Mouse (Mus musculus): ENCODE measurements at regions not wholly inside any gene's neighbourhood (a gene's known extent, or its start where the extent isn't known, plus 50 kb on each side); places are given as distances from the start of the nearest gene placed in this dataset.

DNA sequence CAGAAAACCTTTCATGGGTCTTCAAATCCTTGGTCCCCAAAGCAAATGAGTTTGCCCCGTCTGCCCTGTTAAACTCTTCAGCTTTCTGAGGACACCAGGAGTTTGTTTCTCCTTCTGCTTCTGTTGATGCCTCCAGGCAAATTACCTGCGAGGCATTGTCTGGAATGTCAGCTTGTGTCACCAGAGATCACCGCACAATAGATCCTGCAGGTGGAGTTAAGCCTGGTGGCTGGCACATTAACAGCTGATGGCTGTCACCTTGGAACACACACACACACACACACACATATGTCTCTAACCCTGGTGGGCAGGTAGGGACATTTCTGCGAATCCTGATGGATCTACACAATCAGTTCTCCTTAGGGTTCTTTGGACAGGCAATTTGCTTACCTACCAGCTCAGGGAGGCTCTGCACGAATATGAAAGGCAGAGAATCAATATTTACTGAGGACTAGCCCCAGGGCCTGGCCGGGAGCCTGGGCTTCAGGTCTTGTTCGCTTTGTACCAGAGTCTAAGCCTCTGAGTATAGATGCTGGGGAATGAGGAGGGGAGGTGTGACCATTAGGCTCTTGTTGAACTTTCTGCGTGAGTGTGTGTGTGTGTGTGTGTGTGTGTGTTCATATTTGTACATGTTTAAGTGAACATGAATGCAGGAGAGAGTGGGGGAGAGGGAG lies 143.4 kb downstream of the Inhbb start:
- TF ChIP-seq CTCF (IDR thresholded peaks at IDR 0.05; ENCODE audit: extremely low read depth, insufficient read length, insufficient replicate concordance, low read depth, low read length): no peak
- no peak for TF ChIP-seq POLR2A (IDR thresholded peaks at IDR 0.05; ENCODE audit: low read depth, low read length)
